Mouse (Mus musculus): ENCODE measurements around the gene Snrpa1.

Snrpa1 gene

GRCm38 (mm10) chr7:66079364-66080230 lies 20.8 kb downstream of the Snrpa1 start, which contains the start of gene Selenos:
Selenos (plus strand) TSS chr7:66079649.
- DNase-seq (ENCODE audit: low spot score): peak; percentile 90

GRCm38 (mm10) chr7:66080231-66080613 lies 21.4 kb downstream of the Snrpa1 start:
- no peak for DNase-seq (ENCODE audit: low spot score)

- no peak for DNase-seq (ENCODE audit: low spot score)
Measured at GRCm38 (mm10) chr7:66083757-66084156, 25.0 kb downstream of the Snrpa1 start.

GRCm38 (mm10) chr7:66084546-66084945 lies 25.7 kb downstream of the Snrpa1 start:
- no peak for DNase-seq (ENCODE audit: low spot score)

- no peak for DNase-seq (ENCODE audit: low spot score)
Measured at GRCm38 (mm10) chr7:66087652-66088051, 28.8 kb downstream of the Snrpa1 start.

DNA sequence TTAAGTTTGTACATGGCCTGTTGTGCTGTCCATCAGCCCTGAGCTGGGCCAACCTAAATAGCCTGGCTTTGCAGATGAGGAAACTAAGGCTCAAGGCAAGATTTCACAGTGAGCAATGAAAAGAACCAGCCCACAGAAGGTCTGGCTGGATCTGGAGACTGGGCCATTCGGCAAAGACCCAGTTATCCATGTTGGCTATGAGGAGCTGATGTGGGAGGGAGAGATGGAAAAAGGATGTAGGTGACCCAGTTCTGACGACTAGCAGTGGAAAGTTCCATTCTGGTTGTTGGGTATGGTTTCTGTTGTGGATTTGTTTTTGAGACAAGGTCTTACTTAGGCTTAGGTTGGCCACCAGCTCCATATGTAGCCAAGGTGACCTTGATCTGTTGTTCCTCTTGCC lies 29.3 kb downstream of the Snrpa1 start:
- no peak for DNase-seq (ENCODE audit: low spot score)

- no peak for DNase-seq (ENCODE audit: low spot score)
Measured at GRCm38 (mm10) chr7:66090676-66091190, 31.9 kb downstream of the Snrpa1 start.

DNA sequence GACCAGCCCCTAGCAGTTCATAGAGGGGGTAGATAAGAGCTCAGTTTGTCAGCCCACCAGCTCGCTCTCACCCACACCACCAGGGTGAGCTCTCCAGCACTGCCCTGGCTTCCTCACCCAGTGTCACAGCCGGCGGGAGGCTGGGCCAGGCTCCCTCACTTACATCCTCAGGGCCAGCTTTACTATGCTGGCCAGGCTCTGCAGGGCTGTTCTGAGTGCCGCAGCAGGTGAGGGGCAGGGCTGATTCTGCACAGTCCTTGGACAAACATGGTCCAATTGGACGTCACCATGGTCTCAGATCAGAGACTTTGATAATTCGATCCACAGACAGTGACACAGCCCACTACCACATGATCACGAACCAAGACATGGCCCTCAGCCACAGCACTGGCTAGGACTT lies 32.8 kb downstream of the Snrpa1 start:
- DNase-seq (ENCODE audit: low spot score): no peak

DNA sequence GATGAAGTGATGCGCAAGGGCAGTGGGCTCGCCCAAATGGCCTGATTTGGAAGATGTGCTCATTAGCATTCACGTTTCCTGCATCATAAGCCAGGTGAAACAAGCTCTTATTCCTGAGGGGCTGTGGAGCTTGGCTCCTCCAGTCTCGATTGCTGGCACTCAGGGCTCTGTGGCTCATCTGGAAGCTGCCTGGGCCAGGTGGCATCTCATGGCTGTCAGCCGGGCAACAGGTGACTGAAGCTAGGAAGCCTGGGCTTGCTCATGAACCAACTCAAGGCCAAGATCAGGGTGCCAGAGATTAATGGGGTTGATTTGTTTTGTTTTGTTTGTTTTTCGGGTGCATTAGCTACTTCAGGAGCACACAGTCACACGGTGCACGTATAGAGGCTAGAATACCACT lies 33.9 kb downstream of the Snrpa1 start:
- no peak for DNase-seq (ENCODE audit: low spot score)

- no peak for DNase-seq (ENCODE audit: low spot score)
Measured at GRCm38 (mm10) chr7:66094141-66094540, 35.3 kb downstream of the Snrpa1 start.

DNA sequence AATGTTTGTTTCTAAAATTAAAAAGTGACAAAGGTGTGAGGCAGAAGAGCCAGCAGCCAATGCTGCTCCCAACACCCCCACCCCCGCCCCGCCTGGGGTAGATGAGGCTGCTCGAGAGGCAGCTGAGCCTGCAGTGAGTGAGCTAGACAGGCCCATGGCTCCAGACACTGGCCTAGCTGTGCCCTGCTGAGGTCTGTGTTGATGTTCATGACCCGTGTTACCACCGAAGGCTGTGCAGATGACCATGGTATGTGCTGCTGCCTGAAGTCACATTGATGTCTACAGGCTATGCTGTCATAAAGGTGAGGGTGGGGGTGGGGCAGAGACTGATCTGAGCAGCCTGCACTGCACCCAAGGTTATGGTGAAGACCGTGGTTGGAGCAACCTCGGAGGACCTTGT lies 40.0 kb downstream of the Snrpa1 start:
- DNase-seq (ENCODE audit: low spot score): no peak

- no peak for DNase-seq (ENCODE audit: low spot score)
Measured at GRCm38 (mm10) chr7:66101866-66102265, 43.1 kb downstream of the Snrpa1 start.

DNA sequence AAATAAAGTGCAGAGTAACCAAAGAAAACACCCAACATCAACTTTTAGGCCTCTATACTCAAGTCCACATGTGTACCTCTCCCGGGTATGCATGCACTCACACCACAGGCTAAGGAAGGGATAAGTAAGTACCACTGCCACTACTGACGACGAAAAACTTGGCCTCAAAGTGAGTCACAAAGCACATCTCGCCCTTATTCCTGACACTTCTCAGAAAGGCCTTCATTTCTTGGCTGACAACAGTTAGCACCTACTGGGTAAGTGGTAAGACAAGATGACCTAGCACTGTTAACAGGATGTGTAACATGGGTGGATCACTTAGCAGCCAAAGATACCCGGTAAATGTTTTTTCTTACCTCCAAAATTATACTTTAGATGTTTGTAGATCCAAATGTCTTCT lies 45.7 kb downstream of the Snrpa1 start:
- DNase-seq (ENCODE audit: low spot score): no peak

GRCm38 (mm10) chr7:66105771-66106170 lies 47.0 kb downstream of the Snrpa1 start:
- no peak for DNase-seq (ENCODE audit: low spot score)

- no peak for DNase-seq (ENCODE audit: low spot score)
Measured at GRCm38 (mm10) chr7:66106581-66107056, 47.8 kb downstream of the Snrpa1 start.

DNA sequence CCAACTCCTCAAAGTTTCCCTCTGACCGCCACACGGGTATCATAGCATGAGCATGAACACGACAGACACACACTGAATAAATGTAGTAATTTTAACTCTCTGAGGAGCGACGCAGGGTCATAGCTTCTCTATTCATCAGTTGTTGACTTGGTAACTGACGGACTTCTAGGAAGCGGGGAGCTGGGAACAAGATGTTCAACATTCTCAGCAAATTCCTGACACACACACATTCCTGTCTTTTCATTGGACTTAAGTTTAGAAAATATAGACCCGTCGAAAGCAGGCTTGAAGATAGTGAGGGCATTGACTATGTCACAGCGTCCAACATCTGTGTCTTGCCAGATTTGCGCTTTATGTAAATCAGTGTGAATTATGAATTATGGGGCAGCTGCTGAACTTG lies 48.4 kb downstream of the Snrpa1 start:
- no peak for DNase-seq (ENCODE audit: low spot score)

- DNase-seq (ENCODE audit: low spot score): no peak
Measured at GRCm38 (mm10) chr7:66107930-66108329, 49.1 kb downstream of the Snrpa1 start.

- DNase-seq (ENCODE audit: low spot score): peak; percentile 70
Measured at GRCm38 (mm10) chr7:66108961-66109854, 50.4 kb downstream of the Snrpa1 start, which contains the start of gene Chsy1. Chsy1 (plus strand) TSS chr7:66109515.

DNA sequence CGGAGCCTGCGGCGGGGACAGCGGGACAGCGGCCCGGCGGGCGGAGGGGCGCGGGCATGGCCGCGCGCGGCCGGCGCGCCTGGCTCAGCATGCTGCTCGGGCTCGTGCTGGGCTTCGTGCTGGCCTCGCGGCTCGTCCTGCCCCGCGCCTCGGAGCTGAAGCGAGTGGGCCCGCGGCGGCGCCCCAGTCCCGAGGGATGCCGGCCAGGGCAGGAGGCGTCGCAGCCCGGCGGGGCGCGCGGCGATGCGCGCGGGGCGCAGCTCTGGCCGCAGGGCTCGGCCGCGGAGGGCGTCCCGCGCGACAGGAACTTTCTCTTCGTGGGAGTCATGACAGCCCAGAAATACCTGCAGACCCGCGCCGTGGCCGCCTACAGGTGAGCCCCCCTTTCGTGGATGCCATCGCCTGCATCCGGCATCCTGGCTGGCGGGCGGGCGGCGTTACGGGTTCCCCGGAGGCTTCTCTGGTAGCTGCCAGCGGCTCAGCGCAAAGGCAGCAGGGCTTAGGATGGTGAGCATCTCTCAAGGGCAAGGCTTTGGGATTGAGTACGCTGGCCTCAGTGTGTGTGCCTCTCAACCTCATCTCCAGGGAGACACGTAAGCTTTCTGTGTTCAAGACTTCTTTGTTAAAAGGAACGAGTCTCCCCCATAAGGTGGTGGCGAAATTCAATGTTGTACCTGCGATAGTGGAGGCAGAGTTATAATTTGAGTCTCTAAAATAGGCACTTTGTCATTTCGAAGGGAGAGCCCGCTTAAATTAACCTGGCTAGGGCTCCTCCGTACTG lies 51.2 kb downstream of the Snrpa1 start:
- DNase-seq (ENCODE audit: low spot score): peak; percentile 41

- no peak for DNase-seq (ENCODE audit: low spot score)
Measured at GRCm38 (mm10) chr7:66110636-66111112, 51.9 kb downstream of the Snrpa1 start.

DNA sequence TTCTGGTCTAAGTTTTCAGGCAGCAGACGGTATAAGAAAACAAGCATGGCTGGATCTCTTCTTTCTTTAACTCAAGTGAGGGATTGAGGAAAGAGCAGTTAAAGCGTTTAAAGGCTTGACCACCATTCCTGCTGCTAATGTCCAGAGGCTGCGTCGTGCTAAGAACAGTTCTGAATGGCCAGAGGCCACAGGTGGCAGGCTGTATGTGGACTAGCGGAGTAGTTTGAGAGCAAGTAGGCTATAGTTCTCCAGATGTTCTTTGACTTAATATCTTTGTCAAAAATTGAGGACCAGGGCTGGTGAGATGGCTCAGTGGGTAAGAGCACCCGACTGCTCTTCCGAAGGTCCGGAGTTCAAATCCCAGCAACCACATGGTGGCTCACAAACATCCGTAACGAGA lies 52.4 kb downstream of the Snrpa1 start:
- DNase-seq (ENCODE audit: low spot score): no peak

DNA sequence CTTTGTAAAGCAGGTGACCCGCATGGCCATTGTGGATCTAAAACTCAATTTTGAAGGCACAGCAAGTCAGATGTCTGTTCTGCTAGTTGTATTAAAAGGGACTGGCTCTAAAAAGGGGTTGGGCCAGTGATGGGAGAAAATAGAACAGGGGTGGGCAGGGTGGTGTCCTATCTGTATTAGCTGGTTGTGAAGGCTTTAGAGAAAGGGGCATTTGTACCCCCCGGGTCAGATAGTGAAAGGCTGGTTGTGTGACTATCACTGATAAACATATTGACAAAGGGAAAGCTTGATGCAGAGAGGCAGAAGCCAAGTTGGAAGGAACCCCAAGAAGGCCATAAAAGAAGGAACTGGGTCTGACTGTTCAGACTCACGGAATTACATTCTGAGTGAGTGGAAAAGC lies 54.8 kb downstream of the Snrpa1 start:
- no peak for DNase-seq (ENCODE audit: low spot score)
